Mouse (Mus musculus) cerebellum, adult 8-10 months (tissue): ENCODE data around the gene Csgalnact2.
A peak's percentile ranks its signal among the peaks of the same experiment; 100 is the strongest.

Experiments
- DNase-seq: peaks from one replicate; pipeline ENCODE4 v3.0.0; 2022

The Csgalnact2 gene

GRCm38 (mm10) chr6:118134461-118134860 lies 4.5 kb downstream of the Csgalnact2 start:
- no peak for DNase-seq

- DNase-seq, result no peak
Measured at GRCm38 (mm10) chr6:118130022-118130421, 8.9 kb downstream of the Csgalnact2 start.

GRCm38 (mm10) chr6:118127827-118128487 lies 11.0 kb downstream of the Csgalnact2 start:
- no peak for DNase-seq

GRCm38 (mm10) chr6:118127198-118127597 lies 11.7 kb downstream of the Csgalnact2 start:
- no peak for DNase-seq

- DNase-seq, result no peak
Measured at GRCm38 (mm10) chr6:118126577-118126976, 12.4 kb downstream of the Csgalnact2 start.

GRCm38 (mm10) chr6:118122767-118123166 lies 16.2 kb downstream of the Csgalnact2 start:
- no peak for DNase-seq

- DNase-seq, result no peak
Measured at GRCm38 (mm10) chr6:118111810-118112209, 27.1 kb downstream of the Csgalnact2 start.

- DNase-seq, result peak; percentile 74
Measured at GRCm38 (mm10) chr6:118099311-118099802, 39.6 kb downstream of the Csgalnact2 start.

- no peak for DNase-seq
Measured at GRCm38 (mm10) chr6:118097765-118098365, 41.1 kb downstream of the Csgalnact2 start.

GRCm38 (mm10) chr6:118090827-118091226 lies 48.1 kb downstream of the Csgalnact2 start:
- DNase-seq, result no peak

GRCm38 (mm10) chr6:118088750-118089440 lies 50.0 kb downstream of the Csgalnact2 start:
- no peak for DNase-seq

GRCm38 (mm10) chr6:118087955-118088354 lies 51.0 kb downstream of the Csgalnact2 start:
- DNase-seq, result no peak

GRCm38 (mm10) chr6:118084596-118084995 lies 54.3 kb downstream of the Csgalnact2 start:
- DNase-seq, result no peak

GRCm38 (mm10) chr6:118083608-118084007 lies 55.3 kb downstream of the Csgalnact2 start:
- no peak for DNase-seq

GRCm38 (mm10) chr6:118082384-118082783 lies 56.6 kb downstream of the Csgalnact2 start:
- no peak for DNase-seq

GRCm38 (mm10) chr6:118080711-118081110 lies 58.2 kb downstream of the Csgalnact2 start:
- DNase-seq, result no peak

- DNase-seq, result no peak
Measured at GRCm38 (mm10) chr6:118079762-118080465, 59.0 kb downstream of the Csgalnact2 start.

GRCm38 (mm10) chr6:118079292-118079691 lies 59.6 kb downstream of the Csgalnact2 start:
- DNase-seq, result no peak

- DNase-seq, result no peak
Measured at GRCm38 (mm10) chr6:118078751-118079150, 60.2 kb downstream of the Csgalnact2 start.

GRCm38 (mm10) chr6:118077421-118077820 lies 61.5 kb downstream of the Csgalnact2 start:
- no peak for DNase-seq

- no peak for DNase-seq
Measured at GRCm38 (mm10) chr6:118076748-118077147, 62.2 kb downstream of the Csgalnact2 start.

- DNase-seq, result no peak
Measured at GRCm38 (mm10) chr6:118076256-118076655, 62.7 kb downstream of the Csgalnact2 start.

- no peak for DNase-seq
Measured at GRCm38 (mm10) chr6:118074151-118074550, 64.8 kb downstream of the Csgalnact2 start.
